Mouse (Mus musculus) brown adipose tissue, adult 24 weeks (tissue): ENCODE measurements at regions not wholly inside any gene's neighbourhood (a gene's known extent, or its start where the extent isn't known, plus 50 kb on each side); places are given as distances from the start of the nearest gene placed in this dataset.

Experiments used
- H3K27ac ChIP-seq: fragments of 200-500 bp; replicated peaks from 2 replicates; pipeline ENCODE4 v1.5.1; 2012; ENCODE audit warnings: low read depth, mild to moderate bottlenecking, low read length
- H3K4me1 ChIP-seq: fragments of 200-500 bp; 2 replicates; pipeline ENCODE4 v1.6.1; 2012; ENCODE audit warnings: low read length, mixed read lengths; ENCODE audit not compliant: control insufficient read depth, insufficient read depth, insufficient read length
- H3K4me3 ChIP-seq: fragments of 200-500 bp; 2 replicates; pipeline ENCODE4 v1.5.1; 2012; ENCODE audit warnings: low read depth, mild to moderate bottlenecking, low read length, moderate library complexity; ENCODE audit not compliant: insufficient read depth

GRCm38 (mm10) chr3:149247626-149247987 is 257.3 kb upstream of the Adgrl2 start:
- Histone ChIP-seq H3K4me1 (no peaks in the 10 kb centered on the region), H3K27ac (no peak overlapping the region), H3K4me3 (no peak overlapping the region)

GRCm38 (mm10) chr3:149246935-149247625 is 256.7 kb upstream of the Adgrl2 start:
- Histone ChIP-seq H3K4me3 (no peak overlapping the region), H3K4me1 (no peaks in the 10 kb centered on the region), H3K27ac (no peak overlapping the region)

DNA sequence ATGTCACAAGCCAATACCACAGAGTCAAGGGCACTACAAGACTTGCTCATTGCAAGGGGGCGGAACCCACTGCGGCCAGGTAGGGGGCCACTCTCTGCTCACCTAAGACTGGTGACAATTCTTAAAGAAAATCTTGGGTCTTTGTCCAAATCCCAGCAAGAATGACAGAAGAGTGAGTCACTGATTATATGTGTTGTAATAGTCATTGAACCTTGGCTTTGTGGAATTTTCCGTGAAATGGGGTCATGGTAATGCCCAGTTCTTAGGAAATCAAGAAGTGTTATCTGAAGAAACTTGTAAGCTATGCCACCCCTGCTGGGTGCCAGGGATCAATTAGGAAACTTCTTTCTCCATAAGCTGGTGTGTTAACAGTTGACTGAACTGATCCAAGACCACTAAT is 249.3 kb upstream of the Adgrl2 start:
- H3K4me3 ChIP-seq, result no peak overlapping the region
- H3K27ac ChIP-seq, result no peak overlapping the region
- peaks cover 4% of the 10 kb centered on the region; the same call in 1 of the 2 replicates for H3K4me1 ChIP-seq

DNA sequence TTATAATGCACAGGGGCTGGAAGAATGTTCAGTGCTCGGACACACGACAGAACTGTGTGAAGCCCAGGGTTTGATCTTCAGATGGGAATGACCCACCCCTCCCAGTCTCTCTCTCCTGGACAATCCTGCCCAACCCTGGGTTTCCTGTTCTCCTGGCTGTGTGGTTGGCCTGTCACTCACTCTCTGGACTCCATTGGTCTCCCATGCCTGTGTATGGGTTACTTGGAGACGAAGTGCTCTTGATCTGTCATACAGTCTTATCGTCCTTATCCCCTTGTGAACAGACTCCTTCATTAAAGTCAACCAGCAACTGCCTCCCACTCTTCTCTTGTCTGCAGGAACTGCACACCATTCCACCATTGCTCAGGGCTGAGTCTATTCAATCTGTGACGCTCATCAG is 247.7 kb upstream of the Adgrl2 start:
- H3K4me1 ChIP-seq, result peaks cover 6% of the 10 kb centered on the region; the same call in 1 of the 2 replicates
- no peak overlapping the region for H3K27ac ChIP-seq
- no peak overlapping the region for H3K4me3 ChIP-seq

GRCm38 (mm10) chr3:149235183-149235582 is 244.8 kb upstream of the Adgrl2 start:
- no peak overlapping the region for H3K27ac ChIP-seq
- H3K4me3 ChIP-seq, result no peak overlapping the region
- H3K4me1 ChIP-seq, result peaks cover 6% of the 10 kb centered on the region; the same call in 1 of the 2 replicates

- 0 out of 2 replicates have a peak overlapping the region, but pooled peaks have one; percentile 27 for H3K27ac ChIP-seq
- H3K4me3 ChIP-seq, result no peak overlapping the region
- peaks cover 2% of the 10 kb centered on the region; the same call in 1 of the 2 replicates for H3K4me1 ChIP-seq
These were observed 243.4 kb upstream of the Adgrl2 start for GRCm38 (mm10) chr3:149233691-149234131.

DNA sequence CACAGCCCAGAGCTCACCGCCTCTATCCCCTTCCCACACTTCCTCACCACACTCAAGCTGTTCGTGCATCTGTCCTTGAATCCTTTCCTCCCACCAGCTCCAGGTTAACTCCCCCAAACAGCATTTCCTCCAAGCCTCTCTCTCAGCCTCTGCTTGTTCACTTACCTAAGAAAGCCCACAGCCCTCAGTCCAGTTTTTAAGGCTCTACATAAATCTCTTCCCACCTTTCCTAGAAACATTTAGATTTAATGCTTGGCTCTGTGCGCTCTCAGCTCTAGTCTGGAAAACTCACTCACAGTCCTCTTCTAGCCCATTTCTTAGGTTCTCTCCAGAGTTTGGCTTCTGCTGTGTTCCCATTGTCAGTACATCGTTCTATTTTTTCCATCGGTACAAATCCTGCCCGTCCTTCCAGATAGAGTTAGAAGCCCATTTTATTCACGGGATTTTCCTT is 242.9 kb upstream of the Adgrl2 start:
- Histone ChIP-seq H3K4me1 (peaks cover 2% of the 10 kb centered on the region; the same call in 1 of the 2 replicates), H3K27ac (peak overlapping the region; percentile 4; the same call in 1 of the 2 replicates), H3K4me3 (no peak overlapping the region)

DNA sequence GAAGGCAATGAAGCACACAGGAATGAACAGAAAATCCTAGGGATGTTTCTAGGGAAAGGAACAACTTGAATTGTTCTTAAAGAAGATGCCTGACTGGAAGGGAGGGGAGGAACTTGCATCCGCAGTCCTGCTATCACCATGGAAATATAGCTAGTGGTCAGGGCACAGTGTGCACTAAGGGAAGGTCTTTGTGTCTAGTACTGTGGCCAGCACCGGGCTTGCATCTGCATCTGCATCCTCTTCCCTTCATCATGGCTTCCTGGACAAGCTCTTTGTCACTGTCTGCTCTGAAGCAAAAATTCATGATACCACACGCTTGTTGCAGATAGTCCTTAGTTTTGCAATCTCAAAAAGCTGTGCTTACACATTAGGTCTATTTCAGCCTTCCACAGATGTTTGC is 241.0 kb upstream of the Adgrl2 start:
- Histone ChIP-seq H3K27ac (no peak overlapping the region), H3K4me1 (peaks cover 2% of the 10 kb centered on the region; the same call in 1 of the 2 replicates), H3K4me3 (no peak overlapping the region)

DNA sequence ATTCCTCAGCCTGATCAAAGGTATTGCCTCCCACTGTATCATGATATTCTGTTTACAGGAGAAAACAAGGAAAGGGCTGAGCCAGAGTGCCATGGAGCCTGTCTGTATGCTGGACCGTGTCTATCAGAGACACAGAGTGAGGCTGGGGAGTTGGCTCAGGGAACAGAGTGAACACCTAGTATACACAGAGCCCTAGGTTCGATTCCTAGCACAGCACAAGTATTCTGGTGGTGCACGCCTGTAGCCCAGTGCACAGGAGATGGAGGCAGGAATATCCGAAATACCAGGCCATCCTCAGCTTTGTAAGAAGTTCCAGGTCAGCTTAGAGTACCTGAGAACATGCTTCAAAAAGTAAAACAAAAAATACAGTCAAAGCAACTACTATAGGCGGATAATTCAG is 237.2 kb upstream of the Adgrl2 start:
- H3K4me3 ChIP-seq, result no peak overlapping the region
- H3K27ac ChIP-seq, result no peak overlapping the region
- H3K4me1 ChIP-seq, result no peaks in the 10 kb centered on the region

GRCm38 (mm10) chr3:149226723-149227122 is 236.4 kb upstream of the Adgrl2 start:
- Histone ChIP-seq H3K27ac (no peak overlapping the region), H3K4me3 (no peak overlapping the region), H3K4me1 (no peaks in the 10 kb centered on the region)

GRCm38 (mm10) chr3:149225684-149226083 is 235.3 kb upstream of the Adgrl2 start:
- no peak overlapping the region for H3K27ac ChIP-seq
- H3K4me3 ChIP-seq, result no peak overlapping the region
- H3K4me1 ChIP-seq, result peaks cover 4% of the 10 kb centered on the region; the same call in 1 of the 2 replicates

- Histone ChIP-seq H3K4me3 (no peak overlapping the region), H3K4me1 (peaks cover 8% of the 10 kb centered on the region; the same call in 1 of the 2 replicates), H3K27ac (no peak overlapping the region)
These were observed 233.9 kb upstream of the Adgrl2 start for GRCm38 (mm10) chr3:149224271-149224670.

GRCm38 (mm10) chr3:149223776-149224175 is 233.4 kb upstream of the Adgrl2 start:
- Histone ChIP-seq H3K4me1 (peaks cover 8% of the 10 kb centered on the region; the same call in 1 of the 2 replicates), H3K4me3 (no peak overlapping the region), H3K27ac (no peak overlapping the region)

GRCm38 (mm10) chr3:149220958-149221357 is 230.6 kb upstream of the Adgrl2 start:
- H3K4me3 ChIP-seq, result no peak overlapping the region
- peaks cover 8% of the 10 kb centered on the region; the same call in 1 of the 2 replicates for H3K4me1 ChIP-seq
- peak overlapping the region; percentile 79 for H3K27ac ChIP-seq

DNA sequence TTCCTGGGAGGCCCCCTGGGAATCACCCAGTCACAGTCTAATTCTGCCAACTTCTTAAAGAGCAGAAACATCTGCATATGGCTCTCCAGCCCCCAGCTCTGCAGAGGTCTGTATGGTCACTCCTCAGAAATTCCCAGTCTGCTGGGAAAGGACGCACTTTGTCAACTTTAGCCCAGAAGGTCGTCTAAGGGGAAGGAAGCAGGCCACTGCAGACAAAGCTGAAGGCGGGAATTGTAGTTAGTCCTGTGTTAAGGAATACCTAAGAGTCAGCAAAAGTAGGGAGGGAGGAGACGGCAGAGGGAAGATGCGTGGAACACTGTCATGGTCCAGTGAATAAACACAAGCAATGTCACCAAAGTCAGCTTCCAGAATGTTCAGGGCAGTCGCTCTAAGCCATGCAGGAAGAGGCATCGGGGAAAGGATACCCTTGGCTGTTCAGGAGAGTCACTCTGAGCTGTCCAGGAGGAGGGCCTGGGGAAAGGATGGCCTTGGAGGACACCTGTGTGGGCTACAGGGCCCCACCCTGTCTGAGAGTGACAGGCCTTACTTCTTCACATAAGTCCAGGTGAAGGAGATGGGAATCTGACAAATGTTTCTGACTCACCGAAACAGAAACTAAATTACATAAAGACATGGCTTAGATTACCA is 230.1 kb upstream of the Adgrl2 start:
- Histone ChIP-seq H3K4me3 (no peak overlapping the region), H3K4me1 (peaks cover 8% of the 10 kb centered on the region; the same call in 1 of the 2 replicates), H3K27ac (peak overlapping the region; percentile 79)
